Mouse (Mus musculus): ENCODE measurements around the gene Dohh.
A peak's percentile ranks its signal among the peaks of the same experiment; 100 is the strongest.

Gene Dohh

GRCm38 (mm10) chr10:81383802-81384604 is at the start of gene Dohh, which contains the start of gene Gm48551:
Gene Dohh, plus strand, starts transcription at chr10:81384428.
Gene Gm48551, plus strand, starts transcription at chr10:81384466.
- peak; percentile 96 for DNase-seq (ENCODE audit: low read depth, low spot score)

- no peak for DNase-seq (ENCODE audit: low read depth, low spot score)
Observed at GRCm38 (mm10) chr10:81335393-81336340, 48.6 kb upstream of the Dohh start.

- DNase-seq (ENCODE audit: low read depth, low spot score), result no peak
Observed at GRCm38 (mm10) chr10:81336558-81336957, 47.7 kb upstream of the Dohh start.

DNA sequence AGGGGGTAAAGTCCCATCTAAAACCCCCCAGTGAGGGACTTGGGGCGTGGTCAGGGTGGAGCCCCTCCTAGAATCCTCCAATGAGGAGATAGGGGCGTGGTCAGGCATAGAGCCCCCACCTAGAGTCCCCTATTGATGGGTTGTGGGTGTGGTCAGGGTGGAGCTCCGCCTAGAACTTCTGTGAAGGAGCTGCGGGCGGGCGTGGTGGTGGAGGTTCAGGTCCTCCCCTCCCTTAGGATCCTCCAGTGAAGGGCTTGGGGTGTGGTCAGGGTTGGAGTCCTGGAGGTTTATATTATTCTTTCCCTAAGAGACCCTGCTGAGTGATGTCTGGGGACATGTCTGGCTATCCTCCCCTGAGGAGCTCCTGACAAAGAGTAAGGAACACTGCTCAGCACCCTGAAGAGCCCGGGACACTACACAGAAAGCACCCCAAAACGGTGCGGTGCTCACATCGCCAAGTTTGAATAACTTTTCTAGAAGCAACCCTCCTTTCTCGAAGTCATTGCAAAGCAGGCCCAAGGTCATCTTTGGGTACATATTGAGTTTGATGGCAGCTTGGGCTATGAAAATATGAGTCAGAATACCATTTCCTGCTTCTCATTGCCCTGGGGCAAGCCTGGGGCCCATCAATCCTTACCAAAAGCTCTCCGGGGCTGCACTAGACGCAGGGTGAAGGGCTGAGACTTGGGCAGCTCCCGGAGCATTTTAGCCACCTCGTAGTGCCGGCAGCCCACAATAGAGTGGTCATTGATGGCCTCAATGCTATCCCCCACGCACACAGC is 43.5 kb upstream of the Dohh start:
- no peak for DNase-seq (ENCODE audit: low read depth, low spot score)

- DNase-seq (ENCODE audit: low read depth, low spot score), result no peak
Observed at GRCm38 (mm10) chr10:81341333-81341949, 42.8 kb upstream of the Dohh start.

DNA sequence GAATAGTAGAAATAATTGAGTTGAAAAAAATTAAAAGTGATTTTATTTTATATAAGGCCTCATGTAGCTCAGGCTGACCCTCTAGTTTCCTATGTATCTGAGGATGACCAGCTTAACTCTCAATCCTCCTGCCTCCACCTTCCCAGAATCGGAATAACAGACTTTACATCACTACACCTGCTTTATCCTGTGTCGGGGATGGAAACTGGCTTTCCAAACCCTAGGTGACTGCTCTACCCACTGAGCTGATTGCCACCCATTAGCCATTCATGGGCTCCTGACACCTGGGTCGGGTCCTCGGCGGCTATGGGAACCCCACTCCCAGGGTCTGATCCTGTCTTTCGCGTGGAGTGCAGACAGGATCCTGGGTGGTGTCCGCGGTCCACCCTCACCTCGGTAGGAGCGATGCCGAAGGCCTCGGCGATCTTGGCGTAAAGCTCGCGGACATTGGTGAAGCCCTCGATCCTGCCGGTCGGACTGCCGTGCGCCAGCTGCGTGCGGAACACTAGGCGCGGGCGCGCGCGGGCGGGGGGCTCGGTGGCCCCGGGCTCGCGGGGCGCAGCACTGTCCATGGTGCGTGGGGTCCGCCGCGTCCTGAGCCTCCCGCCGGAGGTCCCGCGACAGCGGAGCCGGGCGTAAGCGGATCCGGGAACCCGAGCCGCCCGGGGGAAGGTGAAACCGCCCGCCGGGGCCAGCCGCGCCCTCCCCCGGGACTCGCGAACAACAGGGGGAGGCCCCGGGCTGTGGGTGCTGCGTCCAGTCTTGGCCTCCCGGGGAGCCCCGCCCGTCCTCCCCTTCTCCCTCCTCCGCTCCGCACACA is 41.3 kb upstream of the Dohh start, which contains the start of gene Gipc3:
Gene Gipc3 (minus strand): TSS at position 581 of the 820 bp plus-strand sequence.
- DNase-seq (ENCODE audit: low read depth, low spot score), result no peak

- no peak for DNase-seq (ENCODE audit: low read depth, low spot score)
Observed at GRCm38 (mm10) chr10:81344421-81345161, 39.6 kb upstream of the Dohh start.

DNA sequence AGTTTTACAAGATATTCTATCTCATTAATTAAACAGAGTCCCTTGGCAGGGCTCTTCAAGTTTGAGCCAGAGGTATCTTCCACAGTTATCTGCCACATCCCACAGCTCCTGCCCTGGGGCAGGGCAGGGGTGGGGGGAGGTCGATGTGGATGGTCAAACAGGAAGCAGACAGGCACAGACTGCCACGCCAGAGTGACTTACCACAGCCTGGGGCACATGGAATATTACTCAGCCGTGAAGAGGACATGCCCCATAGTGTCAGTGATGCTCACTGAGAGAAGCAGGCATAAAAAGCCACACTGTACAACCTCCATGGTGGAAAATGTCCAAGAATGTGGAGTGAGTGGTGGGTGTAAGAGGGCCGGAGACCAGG is 39.1 kb upstream of the Dohh start:
- no peak for DNase-seq (ENCODE audit: low read depth, low spot score)

GRCm38 (mm10) chr10:81346453-81347067 is 37.7 kb upstream of the Dohh start:
- DNase-seq (ENCODE audit: low read depth, low spot score), result peak; percentile 54

DNA sequence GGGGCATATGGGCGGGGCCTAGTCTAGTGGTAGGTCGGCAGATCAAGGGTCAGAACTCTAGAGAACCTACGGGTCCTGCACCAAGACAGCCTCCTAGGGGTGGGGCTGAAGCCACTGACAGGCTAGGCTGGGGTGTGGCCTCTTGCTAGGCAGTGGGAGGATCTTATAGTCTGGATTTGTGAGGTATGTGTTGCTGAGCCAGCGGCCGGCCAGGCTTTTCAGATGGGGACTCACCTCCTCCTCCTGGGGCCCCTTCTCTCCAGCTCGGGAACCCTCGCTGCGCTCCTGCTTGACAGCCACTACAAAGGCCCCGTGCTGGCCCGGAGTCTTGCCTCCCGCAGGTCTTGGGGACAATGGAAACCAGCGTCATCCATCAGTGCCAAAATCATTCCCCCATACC is 35.1 kb upstream of the Dohh start:
- DNase-seq (ENCODE audit: low read depth, low spot score), result peak; percentile 57

- DNase-seq (ENCODE audit: low read depth, low spot score), result no peak
Observed at GRCm38 (mm10) chr10:81349961-81350350, 34.3 kb upstream of the Dohh start.

GRCm38 (mm10) chr10:81350351-81351063 is 33.7 kb upstream of the Dohh start, which contains the start of gene Hmg20b:
Gene Hmg20b, minus strand, starts transcription at chr10:81350480.
- DNase-seq (ENCODE audit: low read depth, low spot score), result peak; percentile 98

- no peak for DNase-seq (ENCODE audit: low read depth, low spot score)
Observed at GRCm38 (mm10) chr10:81351678-81352291, 32.4 kb upstream of the Dohh start.

DNA sequence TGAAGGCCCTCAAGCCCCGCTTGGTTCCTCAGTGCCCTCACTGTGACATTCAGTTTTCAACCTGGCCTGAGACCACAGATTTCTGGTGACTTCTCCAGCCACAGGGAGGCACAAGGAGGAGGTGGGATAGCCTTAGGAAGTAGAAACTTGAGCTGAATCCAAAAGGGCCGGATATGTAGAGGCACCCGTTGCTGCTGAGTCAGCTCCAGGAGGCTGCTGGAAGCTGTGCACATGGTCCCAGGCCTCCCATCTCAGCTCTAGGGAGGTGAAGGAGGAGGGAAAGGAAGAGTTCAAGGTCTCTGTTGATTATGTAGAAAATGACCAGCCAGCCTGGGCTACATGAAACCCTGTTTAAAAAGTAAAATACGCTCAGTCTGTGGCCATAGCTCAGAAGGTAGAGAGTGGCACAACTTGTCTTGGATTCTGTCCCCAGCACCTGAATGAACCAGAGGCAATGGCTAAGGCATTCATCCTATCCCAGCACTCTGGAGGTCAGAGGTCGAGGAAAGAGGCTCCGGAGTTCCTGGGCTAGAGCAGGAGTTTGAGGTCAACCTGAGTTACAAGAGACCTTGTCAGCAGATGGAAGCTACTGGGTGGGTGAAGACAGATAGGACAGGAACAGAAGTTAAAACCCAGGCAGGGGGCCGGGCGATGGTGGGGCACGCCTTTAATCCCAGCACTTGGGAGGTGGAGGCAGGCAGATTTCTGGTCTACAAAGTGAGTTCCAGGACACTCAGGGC is 29.3 kb upstream of the Dohh start:
- no peak for DNase-seq (ENCODE audit: low read depth, low spot score)

DNA sequence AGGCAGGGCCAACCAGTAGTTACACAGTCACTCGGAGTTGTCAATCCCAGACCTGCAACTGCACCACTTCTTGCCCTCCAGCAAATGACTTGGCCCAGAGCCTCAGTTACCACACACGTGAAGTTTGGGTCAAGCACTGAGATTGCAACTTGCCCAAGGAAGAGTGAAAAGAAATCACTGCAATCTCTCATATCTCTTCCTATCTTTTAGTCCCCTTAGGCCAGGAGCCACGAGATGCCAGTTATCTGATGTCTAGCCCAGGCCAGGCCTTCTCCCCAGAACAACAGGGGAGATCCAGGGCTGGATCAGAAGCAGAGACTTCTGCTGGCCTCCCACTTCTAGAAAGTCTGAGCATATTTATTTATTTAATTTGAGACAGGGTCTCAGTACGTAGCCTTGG is 28.7 kb upstream of the Dohh start:
- DNase-seq (ENCODE audit: low read depth, low spot score), result no peak

DNA sequence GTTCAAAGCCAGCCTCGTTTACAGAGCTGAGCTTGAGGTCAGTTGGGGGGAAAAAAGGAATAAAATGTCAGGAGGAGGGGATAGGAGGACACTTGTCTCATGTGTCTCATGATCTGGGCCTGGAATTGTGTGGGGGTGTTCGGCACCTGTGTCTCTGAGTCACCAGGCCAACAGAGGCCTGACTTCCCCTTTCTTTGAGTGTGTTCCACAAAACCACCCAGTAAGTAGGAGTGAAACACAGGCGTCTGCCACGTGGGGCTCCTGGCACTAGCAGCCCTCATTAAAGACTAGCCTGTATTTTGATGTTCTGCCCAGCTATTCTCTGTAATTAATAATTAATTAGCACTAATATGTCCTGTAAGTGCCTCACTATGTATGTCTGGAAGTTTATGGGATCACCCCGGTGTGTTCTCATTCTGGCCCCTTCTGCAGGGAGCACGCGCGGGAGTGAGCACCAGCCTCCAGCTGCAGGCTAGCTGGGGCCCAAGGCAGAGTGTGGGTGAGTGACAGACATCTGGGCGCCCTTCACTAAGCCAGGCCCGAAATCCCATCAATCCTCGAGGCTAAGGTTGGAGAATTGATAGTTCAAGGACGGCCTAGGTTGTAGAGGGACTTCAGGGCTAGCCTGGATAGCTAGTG is 27.8 kb upstream of the Dohh start:
- no peak for DNase-seq (ENCODE audit: low read depth, low spot score)

Measured in WW6 (cell line).